Mouse (Mus musculus): ENCODE results near the gene Klf3. TPM values are rescaled to one million over a fixed set of nuclear protein-coding genes. Genes with fewer than 3 reads are reported as not detected.

The Klf3 gene
- total RNA-seq, 2 experiments from 2014 or later = 28.4 to 35.8 TPM

- intact Hi-C loops (cut with DNase I) = no loop called here
- Histone ChIP-seq H3K27ac (peak overlapping the region; percentile 82), H3K4me3 (no peak overlapping the region)
- TF ChIP-seq CTCF (IDR thresholded peaks at IDR 0.05) = no peak
- no peak for DNase-seq (ENCODE audit: extremely low spot score in 1 of 2, low spot score in 2 of 2)
Observed at GRCm38 (mm10) chr5:64810860-64811499, 7.8 kb downstream of the Klf3 start.

DNA sequence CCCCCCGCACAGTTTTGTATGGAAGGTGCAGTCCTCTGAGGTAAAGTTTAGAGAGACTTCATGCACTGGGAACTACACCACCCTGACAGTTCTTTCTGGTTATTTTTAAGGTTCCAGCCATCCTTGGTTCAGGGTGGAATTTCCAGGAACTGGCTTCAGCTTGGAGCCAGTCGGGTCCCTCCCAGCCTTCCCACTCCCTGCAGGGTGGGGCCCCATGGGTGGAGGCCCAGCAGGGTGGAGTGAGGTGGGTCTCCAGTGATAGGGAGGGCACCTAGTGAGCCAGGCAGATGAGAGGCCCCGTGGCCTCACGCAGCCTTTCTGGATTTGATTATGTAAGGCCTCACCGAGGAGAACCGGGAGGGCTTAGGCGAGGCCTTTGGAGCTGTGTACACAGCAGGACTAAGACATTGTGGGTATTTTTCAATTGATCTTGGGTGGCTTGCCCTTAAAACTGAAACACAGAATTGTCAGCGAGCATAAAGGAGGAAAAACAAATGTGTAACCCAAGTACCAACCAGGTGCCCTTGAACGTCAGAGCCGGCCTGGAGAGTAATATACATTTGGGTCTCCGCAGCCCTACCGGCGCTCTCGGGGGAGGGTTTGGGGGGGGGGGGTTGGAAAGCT lies 8.4 kb downstream of the Klf3 start:
- 0 out of 2 replicates have a peak overlapping the region, but pooled peaks have one; percentile 4 for H3K4me3 ChIP-seq
- DNase-seq (ENCODE audit: extremely low spot score in 1 of 2, low spot score in 2 of 2) = no peak
- peak overlapping the region; percentile 82 for H3K27ac ChIP-seq
- no peak for TF ChIP-seq CTCF (IDR thresholded peaks at IDR 0.05)
- intact Hi-C loops (cut with DNase I) = loop anchor here (2.0 kb wide), 2 partner anchors 53 to 523 kb away; no protein-coding TSS in a partner anchor

DNA sequence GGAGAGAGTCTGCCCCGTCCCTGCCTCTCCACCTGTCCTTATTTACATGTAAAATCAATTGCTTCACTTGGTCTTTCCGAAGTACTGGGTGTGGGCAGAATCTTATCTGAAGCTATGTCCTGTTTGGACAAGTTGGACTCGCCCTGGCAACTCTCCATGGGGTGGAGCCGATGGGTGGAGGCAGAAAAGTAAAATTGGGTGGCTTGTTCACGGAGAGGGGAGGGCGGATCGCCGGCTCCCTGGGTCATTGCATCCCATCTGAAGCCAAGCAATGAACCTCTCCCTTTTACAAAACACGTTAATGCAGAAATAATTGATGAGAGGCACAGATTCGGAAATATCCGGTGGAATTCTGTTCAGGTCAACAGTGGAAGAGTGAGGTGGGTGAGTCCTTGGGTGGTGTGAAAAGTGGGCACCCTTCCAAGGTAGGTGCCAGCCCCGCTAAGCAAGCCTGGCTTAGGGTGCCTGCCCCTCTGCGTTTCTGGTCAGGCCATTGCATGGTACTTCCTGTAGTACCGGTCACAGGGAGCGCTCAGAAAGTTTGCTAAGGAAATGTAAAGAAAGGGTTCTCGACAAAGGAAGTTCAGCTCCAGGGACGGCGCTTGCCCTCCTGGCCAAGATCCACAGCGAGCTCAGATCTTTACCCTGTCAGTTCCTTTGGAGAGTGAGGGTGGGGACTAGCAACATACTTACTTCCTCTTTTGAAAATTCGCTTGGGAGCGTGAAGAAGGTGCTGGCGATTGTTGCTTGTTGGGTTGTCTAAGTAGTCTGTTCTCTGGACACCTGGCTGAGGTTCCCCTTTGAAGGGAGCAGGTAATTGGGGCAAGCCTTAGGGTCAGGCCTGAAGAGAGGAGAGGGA lies 9.2 kb downstream of the Klf3 start:
- peak in 1 of 2 experiments; percentile 38 for DNase-seq (ENCODE audit: extremely low spot score in 1 of 2, low spot score in 2 of 2)
- Histone ChIP-seq H3K27ac (peak overlapping the region; percentile 82; the same call in 1 of the 2 replicates), H3K4me3 (0 out of 2 replicates have a peak overlapping the region, but pooled peaks have one; percentile 13)
- intact Hi-C loops (cut with DNase I) = loop anchor here (2.0 kb wide), 2 partner anchors 52 to 524 kb away; no protein-coding TSS in a partner anchor
- TF ChIP-seq CTCF (IDR thresholded peaks at IDR 0.05) = no peak

GRCm38 (mm10) chr5:64812983-64813304 lies 9.8 kb downstream of the Klf3 start:
- Histone ChIP-seq H3K27ac (peak overlapping the region; percentile 82; the same call in 1 of the 2 replicates), H3K4me3 (no peak overlapping the region)
- no peak for TF ChIP-seq CTCF (IDR thresholded peaks at IDR 0.05)
- DNase-seq (ENCODE audit: extremely low spot score in 1 of 2, low spot score in 2 of 2) = no peak
- intact Hi-C loops (cut with DNase I) = loop anchor here (1.0 to 2.0 kb wide), 4 partner anchors 52 to 524 kb away; no protein-coding TSS in a partner anchor

GRCm38 (mm10) chr5:64813361-64813760 lies 10.2 kb downstream of the Klf3 start:
- intact Hi-C loops (cut with DNase I) = loop anchor here (1.0 to 2.0 kb wide), 4 partner anchors 51 to 525 kb away; no protein-coding TSS in a partner anchor
- Histone ChIP-seq H3K4me3 (no peak overlapping the region), H3K27ac (no peak overlapping the region)
- DNase-seq (ENCODE audit: extremely low spot score in 1 of 2, low spot score in 2 of 2) = peak; percentile 81 to 83
- peak; percentile 96 for TF ChIP-seq CTCF (IDR thresholded peaks at IDR 0.05)

GRCm38 (mm10) chr5:64814416-64814815 lies 11.2 kb downstream of the Klf3 start:
- DNase-seq (ENCODE audit: extremely low spot score in 1 of 2, low spot score in 2 of 2) = no peak

DNA sequence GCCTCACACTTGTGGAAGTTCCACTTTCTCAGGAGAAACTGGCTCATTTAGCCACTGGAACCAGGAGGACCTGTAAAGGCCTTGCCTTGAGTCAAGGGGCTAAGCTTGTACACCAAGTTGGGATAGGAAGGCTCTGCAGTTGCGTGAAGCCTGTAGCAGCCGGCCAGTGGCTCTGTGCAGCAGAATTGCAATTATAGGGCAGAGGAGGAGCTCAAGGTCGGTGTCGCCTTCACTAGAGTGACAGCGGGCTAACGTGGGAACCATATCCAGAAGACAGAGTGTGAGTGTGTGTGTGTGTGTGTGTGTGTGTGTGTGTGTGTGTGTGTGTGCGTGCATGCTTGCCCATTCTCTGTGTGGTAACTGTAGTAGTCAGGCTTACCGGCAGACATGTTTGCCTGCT lies 12.4 kb downstream of the Klf3 start:
- intact Hi-C loops (cut with DNase I) = no loop called here
- no peak overlapping the region for H3K4me3 ChIP-seq
- H3K27ac ChIP-seq = no peak overlapping the region

More at GRCm38 (mm10) chr5:64814416-64814815, 11.2 kb downstream of the Klf3 start:
- Histone ChIP-seq H3K4me3 (no peak overlapping the region), H3K27ac (no peak overlapping the region)
- no peak for TF ChIP-seq CTCF (IDR thresholded peaks at IDR 0.05)
- intact Hi-C loops (cut with DNase I) = no loop called here

GRCm38 (mm10) chr5:64816290-64816973 lies 13.2 kb downstream of the Klf3 start:
- H3K27ac ChIP-seq = no peak overlapping the region
- TF ChIP-seq CTCF (IDR thresholded peaks at IDR 0.05) = no peak
- H3K4me3 ChIP-seq = no peak overlapping the region
- intact Hi-C loops (cut with DNase I) = no loop called here
- DNase-seq (ENCODE audit: extremely low spot score in 1 of 2, low spot score in 2 of 2) = no peak

More for the DNA sequence above, 12.4 kb downstream of the Klf3 start:
- no peak for DNase-seq (ENCODE audit: extremely low spot score in 1 of 2, low spot score in 2 of 2)
- TF ChIP-seq CTCF (IDR thresholded peaks at IDR 0.05) = no peak

DNA sequence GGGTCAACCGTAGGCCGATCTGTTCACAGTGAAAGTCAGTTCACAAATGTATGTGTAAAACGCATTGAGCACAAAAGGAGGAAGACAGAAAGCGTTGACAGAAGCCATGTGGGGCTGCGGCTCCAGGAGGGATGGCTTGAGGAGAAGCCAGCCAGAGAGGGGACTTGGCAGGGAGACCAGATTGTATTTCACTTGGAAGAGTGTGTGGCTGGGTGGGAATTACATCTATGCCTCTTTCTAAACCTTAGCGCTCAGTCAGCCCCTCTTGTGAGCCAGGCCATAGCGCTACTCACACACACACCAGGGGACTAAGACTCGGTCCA lies 13.7 kb downstream of the Klf3 start:
- no peak overlapping the region for H3K4me3 ChIP-seq
- TF ChIP-seq CTCF (IDR thresholded peaks at IDR 0.05) = no peak
- DNase-seq (ENCODE audit: extremely low spot score in 1 of 2, low spot score in 2 of 2) = no peak
- intact Hi-C loops (cut with DNase I) = no loop called here
- H3K27ac ChIP-seq = no peak overlapping the region

GRCm38 (mm10) chr5:64819390-64819789 lies 16.2 kb downstream of the Klf3 start:
- Histone ChIP-seq H3K4me3 (no peak overlapping the region), H3K27ac (no peak overlapping the region)
- intact Hi-C loops (cut with DNase I) = no loop called here
- no peak for TF ChIP-seq CTCF (IDR thresholded peaks at IDR 0.05)
- no peak for DNase-seq (ENCODE audit: extremely low spot score in 1 of 2, low spot score in 2 of 2)

- DNase-seq (ENCODE audit: extremely low spot score in 1 of 2, low spot score in 2 of 2) = no peak
- Histone ChIP-seq H3K27ac (no peak overlapping the region), H3K4me3 (no peak overlapping the region)
- intact Hi-C loops (cut with DNase I) = no loop called here
- no peak for TF ChIP-seq CTCF (IDR thresholded peaks at IDR 0.05)
Observed at GRCm38 (mm10) chr5:64820138-64820537, 16.9 kb downstream of the Klf3 start.

All from left cerebral cortex, adult 2 months (tissue).